Mouse (Mus musculus) B cell, adult 62 days (primary cell): ENCODE results near the gene Anpep. TPM values are rescaled to one million over a fixed set of nuclear protein-coding genes. Genes with fewer than 3 reads are reported as not detected.

ENCODE experiments used
- total RNA-seq: library from RNA; stranded (reverse); gene quantifications from 4 replicates; pipeline ENCODE4 v1.2.4, GENCODE M21; 2023

Gene Anpep
- total RNA-seq = 0.38 to 1.4 TPM (median 0.72 TPM) in 4 replicates

GRCm38 (mm10) chr7:79860811-79861210 is at the start of gene Anpep:
TSS of gene Anpep (minus strand) at chr7:79861059.

GRCm38 (mm10) chr7:79810611-79811506 is 50.0 kb downstream of the Anpep start, which contains the start of gene Mesp2:
TSS of gene Mesp2 (plus strand) at chr7:79810727.

GRCm38 (mm10) chr7:79793688-79794087 is 67.2 kb downstream of the Anpep start, which contains the start of gene Mesp1:
TSS of gene Mesp1 (minus strand) at chr7:79793788.

Other genes with a start within 250 kb of the Anpep start
- gene Rhcg, start 243.4 kb downstream of the Anpep start, total RNA-seq = not detected in 4 replicates
- gene Ticrr, start 200.9 kb downstream of the Anpep start, total RNA-seq = 1.6 to 3.3 TPM (median 2.5 TPM) in 4 replicates
- 0.18 to 0.24 TPM in 2 of 4 replicates, not detected in the others for gene Kif7, start 145.3 kb downstream of the Anpep start, total RNA-seq
- gene Plin1, start 128.2 kb downstream of the Anpep start, total RNA-seq = not detected in 4 replicates
- gene Pex11a, start 117.9 kb downstream of the Anpep start, total RNA-seq = 0.41 to 1.2 TPM (median 0.79 TPM) in 4 replicates
- gene Wdr93, start 117.9 kb downstream of the Anpep start, total RNA-seq = not detected in 4 replicates
- not detected in 4 replicates for gene Mesp1, start 67.3 kb downstream of the Anpep start, total RNA-seq
- 0.29 TPM in 1 of 4 replicates, not detected in the others for gene Mesp2, start 50.3 kb downstream of the Anpep start, total RNA-seq
- gene Ap3s2, start 59.6 kb upstream of the Anpep start, total RNA-seq = 15.2 to 22.0 TPM (median 19.4 TPM) in 4 replicates
- gene Arpin, start 74.3 kb upstream of the Anpep start, total RNA-seq = 0.43 TPM in 1 of 4 replicates, not detected in the others
- 65.1 to 71.0 TPM (median 69.0 TPM) in 4 replicates for gene Zfp710, start 163.8 kb upstream of the Anpep start, total RNA-seq